Mouse (Mus musculus) cerebellum, adult 2 months (tissue): ENCODE results near the gene Kcng1.

Experiments
- CTCF ChIP-seq: fragments of 200-500 bp; IDR thresholded peaks from 2 replicates; pipeline ENCODE4 v1.5.1; 2011; ENCODE audit warnings: low read depth, mild to moderate bottlenecking, control low read depth, low read length, moderate library complexity, borderline replicate concordance; ENCODE audit not compliant: insufficient read depth
- POLR2A ChIP-seq: fragments of 200-500 bp; IDR thresholded peaks from 2 replicates; pipeline ENCODE4 v1.6.1; 2011; ENCODE audit warnings: low read length, control low read depth, borderline replicate concordance; ENCODE audit not compliant: insufficient read depth

GRCm38 (mm10) chr2:168289016-168289415 is 7.5 kb upstream of the Kcng1 start:
- no peak for TF ChIP-seq CTCF
- no peak for TF ChIP-seq POLR2A
